Mouse (Mus musculus) lung, adult 18-20 months (tissue): ENCODE data around the gene Cpm.

Experiments
- DNase-seq, 2 experiments: peaks; one replicate each; pipeline ENCODE4 v3.0.0; 2022; ENCODE audit warnings: mixed read lengths in 2 of 2

The Cpm gene

DNA sequence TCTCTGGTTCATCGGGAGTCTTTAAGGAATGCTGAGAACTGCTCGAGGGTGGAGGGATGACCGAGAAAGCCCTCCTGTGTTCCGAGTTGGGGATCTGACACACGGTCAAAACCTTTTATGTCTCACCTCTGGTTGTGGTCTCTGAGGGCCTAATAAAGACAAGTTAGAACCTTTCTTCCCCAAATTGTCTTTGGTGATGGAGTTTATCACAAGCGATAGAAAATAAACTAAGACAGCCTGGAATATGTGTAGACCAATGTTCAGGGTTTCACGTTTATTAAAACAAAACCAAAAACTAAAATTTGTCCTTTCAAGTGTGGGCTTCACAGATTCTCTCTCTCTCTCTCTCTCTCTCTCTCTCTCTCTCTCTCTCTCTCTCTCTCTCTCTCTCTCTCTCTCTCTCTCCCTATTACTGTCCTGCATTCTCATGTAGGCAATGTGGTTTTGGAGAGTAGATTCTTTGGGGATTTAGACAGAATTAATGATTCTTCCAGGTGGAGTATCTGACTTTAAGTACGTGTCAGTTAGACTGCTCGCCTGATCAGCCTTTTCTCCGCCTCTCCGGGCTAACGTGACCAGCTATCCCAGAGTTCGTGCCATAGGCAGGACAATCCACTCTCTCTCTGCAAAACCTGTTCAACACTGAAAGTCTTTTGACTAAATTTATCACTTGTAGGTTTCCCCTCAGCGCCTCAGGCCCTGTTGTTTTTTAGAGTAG lies 35.1 kb downstream of the Cpm start:
- DNase-seq = no peak

DNA sequence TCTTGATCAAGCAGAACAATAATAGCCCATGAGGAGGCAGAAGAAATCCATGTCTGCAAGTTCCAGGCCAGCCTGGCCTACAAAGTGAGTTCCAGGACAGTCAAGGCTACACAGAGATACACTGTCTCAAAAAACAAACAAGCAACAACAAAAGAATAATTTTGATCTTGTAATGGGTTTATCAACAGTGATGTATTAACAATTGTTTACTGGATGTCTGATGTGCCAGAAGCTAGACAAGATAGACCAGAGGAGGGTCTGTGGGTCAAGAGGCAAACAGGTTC lies 35.6 kb downstream of the Cpm start:
- DNase-seq = no peak

DNA sequence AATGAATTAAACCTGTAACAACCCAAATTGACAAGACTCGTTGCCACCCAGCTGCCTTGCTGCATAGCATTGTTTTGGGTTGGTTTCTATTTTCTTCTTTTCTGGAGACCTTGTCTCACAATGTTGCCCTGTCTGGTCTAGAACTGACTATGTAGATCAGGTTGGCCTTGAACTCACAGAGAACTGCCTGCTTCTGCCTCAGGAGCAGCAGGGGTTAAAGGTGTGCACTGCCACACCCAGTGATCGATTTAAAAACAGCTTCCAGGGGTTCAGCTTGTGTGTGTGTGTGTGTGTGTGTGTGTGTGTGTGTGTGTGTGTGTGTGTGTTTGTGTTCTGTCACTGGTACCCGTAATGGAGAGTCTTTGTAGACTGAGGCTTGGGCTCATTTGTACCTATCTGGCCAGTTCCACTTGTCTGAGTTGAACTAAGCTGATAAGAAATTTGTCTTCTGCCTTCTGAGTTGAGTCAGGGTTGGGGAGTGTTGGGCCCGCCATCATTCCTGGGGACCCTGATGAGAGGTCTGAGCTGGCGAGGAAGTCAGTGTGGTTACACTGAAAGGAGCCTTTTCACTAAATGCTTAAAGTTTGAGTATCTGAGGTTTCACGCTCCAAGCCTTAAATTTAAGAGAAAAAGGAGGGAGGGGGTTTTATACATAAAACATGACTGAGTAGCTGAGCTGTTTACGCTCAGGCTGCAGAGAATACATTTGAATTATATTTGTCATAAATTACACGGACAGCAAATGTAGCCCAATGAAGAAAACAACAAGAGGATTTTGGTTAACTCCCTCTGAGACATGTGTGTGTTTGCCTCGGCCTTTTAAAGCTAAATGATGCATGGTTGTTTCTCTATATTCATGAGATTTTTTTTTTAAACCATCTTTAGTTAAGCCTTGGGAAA lies 36.3 kb downstream of the Cpm start:
- DNase-seq = no peak

DNA sequence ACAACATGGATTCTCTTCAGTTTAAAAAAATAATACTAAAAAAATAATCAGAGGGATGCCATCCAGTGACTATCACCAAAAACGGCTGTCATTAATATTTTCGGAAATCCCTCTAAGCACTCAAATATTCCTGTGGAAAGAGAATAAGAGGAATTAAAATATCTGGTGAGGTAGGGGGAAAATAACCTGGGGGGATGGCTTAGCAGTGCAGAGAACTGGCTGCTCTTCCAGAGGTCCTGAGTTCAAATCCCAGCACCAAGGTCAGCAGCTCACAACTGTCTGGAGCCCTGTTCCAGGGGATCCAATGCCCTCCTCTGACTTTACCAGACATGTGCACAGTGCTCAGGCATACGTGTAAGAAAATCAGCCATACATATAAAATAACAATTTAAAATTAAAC lies 37.1 kb downstream of the Cpm start:
- DNase-seq = no peak

DNA sequence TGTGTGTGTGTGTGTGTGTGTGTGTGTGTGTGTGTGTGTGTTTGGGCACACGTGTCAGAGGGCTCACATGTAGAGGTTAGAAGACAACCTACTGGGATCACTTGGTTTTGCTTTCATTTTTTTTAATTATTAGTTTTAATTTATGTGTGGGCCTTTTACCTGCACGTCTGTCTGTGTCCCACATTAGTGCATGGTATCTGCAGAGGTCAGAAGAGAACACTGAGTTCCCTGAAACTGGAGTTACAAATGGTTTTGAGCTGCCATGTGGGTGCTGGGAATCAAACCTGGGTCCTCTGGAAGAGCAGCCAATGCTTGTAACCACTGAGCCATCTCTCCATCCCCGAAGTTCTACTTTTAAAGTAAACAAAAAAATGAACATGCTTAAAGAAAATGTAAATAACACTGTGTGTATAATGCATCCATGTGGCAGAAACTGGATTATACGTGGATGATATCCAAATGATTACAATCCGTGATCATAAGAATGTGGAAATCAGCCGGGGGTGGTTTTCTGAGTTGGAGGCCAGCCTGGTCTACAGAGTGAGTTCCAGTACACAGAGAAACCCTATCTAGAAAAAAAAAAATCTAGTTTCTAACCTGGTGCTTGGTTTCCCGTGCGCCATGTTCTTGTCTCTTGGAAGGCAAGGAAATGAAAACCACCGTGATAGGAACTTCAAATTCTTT lies 37.8 kb downstream of the Cpm start:
- no peak for DNase-seq

DNA sequence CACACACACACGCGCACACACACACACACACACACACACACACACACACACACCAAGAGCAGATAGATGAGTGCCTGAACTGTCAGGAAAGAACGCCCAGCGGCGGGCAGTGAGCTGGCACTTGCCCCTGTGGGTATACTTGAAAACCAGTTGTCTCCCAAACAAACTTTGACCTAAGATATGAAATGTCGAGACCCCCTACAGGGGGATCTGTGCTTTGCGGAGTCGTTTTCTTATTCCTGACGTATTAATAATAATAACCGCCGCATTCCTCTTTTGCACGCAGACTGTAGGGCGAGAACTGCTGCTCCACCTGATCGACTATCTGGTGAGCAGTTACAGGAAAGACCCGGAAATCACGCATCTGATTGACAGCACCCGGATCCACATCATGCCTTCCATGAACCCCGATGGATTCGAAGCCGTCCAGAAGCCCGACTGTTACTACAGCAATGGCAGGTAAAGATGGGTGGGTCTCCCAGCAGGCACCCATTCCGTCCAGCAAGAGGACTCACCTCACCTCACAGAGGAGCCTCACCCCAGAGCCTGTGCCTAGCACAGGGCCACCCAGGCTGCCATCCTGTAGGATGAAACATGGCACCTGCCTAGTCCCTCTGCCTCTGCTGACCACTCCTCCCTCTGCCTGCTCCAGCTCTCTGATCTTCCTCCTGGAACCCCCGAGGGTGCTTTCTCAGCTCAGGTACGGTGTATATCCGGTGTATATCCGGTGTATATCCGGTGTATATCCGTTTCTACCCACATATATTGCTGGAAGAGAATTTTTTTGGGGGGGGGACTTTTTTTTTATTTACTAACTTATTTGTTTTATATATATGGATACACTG lies 38.6 kb downstream of the Cpm start:
- no peak for DNase-seq

DNA sequence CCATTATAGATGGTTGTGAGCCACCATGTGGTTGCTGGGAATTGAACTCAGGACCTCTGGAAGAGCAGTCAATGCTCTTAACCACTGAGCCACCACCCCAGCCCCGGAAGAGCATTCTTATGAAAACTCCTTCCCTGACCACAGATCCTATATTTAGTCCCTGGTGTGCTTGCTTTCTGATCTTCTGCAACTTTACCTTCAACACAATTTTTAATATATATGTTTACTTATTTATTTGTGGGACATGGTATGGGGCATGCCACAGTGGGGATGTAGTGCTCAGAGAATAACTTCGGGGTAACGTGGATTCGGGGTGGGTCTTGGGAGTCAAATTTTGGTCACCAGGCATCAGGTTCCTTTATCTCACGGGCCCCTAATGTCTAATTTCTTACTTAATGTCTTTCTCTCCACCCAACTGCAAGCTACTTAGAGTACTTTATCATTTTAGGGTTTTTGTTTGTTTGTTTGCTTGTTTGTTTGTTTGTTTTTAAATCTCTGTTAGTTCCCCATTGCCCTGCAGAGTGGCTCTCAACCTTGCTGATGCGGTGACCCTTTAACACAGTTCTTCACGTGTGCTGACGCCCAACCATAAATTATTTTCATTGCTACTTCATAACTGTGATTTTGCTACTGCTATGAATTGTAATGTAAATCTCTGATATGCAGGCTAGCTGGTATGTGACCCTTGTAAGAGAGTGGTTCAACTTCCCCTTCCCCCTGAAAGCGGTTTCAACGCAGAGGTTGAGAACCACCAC lies 39.4 kb downstream of the Cpm start:
- DNase-seq = no peak

DNA sequence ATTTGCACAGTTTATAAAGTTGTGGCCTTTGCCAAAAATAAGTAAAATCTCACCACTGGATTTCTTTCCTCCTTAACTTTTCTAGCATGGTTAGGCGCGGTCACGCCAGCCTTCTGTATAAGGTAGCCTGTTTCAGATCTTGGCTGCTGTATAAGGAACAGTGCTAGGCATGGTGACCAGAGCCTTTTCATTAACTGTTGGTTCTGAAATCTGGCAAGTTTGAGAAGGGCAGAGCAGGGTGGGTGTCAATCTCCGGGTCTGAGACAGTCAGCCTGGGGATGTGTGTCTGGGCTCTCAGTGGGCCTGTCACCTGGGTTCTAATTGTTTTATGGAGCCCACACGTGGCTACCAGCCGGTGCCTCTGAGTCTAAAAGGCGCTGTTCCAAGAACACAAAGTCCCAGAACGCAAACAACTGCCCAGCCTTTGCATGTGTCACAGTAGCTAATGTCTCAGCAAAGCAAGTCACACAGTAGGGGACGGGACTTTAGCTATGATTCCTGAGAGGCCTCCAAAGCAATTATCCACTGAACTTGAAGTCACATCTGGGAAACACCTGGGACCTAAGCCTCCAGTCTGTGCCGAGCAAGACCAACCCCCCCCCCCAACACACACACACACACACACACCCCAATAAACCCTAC lies 40.3 kb downstream of the Cpm start:
- no peak for DNase-seq

DNA sequence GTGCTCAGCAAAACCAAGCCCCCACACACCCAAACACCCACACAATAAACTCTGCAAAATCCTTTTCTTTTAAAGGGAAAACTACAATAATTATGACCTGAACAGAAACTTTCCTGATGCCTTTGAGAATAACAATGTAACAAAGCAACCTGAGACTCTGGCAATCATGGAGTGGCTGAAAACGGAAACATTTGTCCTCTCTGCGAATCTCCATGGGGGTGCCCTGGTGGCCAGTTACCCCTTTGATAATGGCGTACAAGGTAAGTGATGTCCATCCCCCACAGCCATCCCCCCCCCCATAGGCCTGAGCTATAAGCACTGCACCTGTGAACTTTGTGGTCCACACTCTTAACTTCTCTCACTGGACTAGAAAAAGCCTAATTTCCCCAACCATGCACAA lies 40.8 kb downstream of the Cpm start:
- DNase-seq = no peak

DNA sequence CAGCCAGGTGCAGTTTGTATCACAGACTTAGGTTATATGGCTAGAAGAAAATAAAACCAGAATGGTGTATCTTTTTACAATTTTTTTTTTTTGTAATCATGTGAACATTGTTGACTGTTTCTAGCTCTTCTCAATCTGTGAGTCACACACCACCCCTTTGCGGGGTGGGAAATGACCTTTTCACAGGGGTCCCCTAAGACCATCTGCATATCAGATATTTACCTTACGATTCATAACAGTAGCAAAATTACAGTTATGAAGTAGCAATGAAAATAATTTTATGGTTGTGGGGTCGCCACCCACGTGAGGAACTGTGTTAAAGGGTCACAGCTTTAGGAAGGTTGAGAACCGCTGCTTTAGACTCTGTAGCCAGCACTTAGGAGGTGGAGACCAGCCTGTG lies 41.5 kb downstream of the Cpm start:
- no peak for DNase-seq

DNA sequence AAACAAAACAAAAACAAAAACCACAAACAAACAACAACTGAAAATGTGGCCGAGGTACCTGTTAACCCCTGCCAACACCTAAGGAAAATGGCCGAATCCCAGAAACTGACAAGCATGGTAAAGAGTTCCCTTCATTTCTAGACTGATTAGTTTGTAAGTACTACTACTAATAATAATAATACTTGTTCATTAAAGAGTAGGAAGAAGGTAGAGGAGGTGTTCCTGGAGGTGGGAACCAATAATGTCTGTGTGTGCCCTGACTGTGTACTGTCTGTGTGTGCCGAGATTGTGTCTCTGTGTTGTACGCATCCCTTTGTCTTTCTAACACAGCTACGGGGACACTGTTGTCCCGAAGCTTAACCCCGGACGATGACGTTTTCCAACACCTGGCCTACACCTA lies 42.0 kb downstream of the Cpm start:
- DNase-seq = no peak

DNA sequence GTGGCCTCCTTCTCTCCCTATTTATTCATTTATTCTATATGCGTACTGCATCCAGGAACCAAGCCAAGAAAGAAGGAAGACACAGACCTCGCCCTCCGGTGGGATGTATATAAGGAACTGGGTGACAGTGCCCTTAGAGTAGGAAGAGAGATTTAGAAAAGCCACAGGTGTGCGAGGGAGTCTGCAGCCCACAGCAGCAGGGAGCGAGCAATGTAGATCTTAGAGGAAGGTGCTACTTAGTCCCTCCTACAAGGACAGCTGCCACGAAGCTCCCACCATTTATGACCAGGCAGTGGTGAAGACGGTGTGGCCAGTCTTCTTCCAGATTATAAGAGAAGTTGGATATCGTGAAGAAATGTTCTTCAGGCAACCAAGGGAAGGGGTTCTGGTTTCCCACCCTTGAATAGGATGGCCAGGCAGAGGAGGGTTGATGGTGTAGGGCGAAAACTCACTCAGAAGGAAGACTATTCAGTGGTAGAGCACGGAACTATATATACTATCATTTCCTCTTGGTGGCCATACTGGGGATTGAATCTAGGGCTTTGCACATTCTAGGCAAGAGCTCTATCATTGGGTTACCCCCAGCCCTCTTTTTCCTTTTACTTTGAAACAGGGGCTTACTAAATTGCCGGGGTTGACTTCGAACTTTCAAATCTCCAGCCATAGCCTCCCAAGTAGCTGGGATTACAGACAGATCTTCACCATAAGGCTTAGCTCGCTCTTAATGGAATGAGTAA lies 42.8 kb downstream of the Cpm start:
- DNase-seq = no peak

DNA sequence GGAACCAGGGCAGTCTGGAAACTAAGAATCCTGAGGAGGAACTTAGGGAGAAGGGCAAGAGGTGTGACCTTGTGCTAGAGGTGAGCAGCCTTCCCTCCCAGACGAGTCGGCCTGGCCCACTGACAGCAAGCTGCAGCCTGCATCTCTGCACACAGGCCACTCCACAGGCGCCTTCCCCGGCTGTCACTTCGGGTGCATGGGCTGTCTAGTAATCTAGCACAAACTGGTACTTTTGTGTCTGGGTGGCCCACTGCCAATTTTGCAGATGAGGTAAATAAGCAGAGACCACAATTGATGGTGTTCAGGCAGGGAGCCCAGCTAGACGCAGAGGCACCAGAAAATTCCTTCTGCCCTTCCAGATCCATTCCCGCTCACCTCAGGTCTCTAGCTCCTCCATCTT lies 43.4 kb downstream of the Cpm start:
- no peak for DNase-seq

DNA sequence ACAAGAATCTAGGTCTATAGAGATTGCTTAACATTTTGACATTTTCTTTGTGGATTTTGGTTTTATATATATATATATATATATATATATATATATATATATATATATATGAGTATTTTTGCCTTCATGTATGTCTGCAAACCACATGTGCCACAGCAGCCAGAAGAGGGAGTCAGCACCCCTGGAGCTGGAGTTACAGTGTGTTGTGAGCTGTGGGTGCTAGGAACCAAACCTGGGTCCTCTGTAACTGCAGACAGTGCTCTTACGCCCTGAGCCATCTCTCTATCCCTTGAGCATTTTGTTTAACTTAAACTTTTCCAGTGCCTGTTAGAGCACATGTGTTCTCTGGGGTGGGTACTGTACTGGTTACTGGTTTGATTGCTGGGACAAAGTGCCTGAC lies 44.6 kb downstream of the Cpm start:
- DNase-seq = no peak

DNA sequence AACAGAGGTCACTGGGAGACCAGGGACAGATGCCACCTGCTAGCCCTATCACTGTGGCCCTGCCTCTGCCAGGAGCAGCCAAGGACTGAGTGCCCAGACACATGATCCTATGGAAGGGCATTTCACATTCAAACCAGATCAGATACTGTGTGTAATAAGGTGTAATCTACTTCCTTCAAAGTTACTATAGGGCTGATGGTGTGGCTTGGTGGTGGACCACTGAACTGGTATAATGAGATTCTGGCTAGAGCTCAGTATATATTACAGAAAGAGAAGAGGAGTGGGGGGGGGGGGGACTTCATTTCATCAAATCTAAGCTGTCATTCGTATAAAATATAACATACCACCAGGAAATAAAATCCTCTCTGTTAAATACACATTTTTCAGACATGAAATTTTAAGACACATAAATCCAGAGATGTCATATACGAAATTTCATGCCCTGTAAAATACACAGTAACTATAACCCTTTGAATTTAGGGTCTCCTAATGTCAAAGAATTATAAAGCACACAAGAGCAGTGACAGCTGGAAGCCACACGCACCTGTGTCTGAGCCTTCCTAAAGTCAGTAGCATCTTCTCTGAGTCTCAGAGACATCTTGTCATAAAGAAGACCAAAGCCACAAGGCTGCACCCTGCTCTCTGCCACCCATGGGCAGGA lies 45.2 kb downstream of the Cpm start:
- DNase-seq = no peak

DNA sequence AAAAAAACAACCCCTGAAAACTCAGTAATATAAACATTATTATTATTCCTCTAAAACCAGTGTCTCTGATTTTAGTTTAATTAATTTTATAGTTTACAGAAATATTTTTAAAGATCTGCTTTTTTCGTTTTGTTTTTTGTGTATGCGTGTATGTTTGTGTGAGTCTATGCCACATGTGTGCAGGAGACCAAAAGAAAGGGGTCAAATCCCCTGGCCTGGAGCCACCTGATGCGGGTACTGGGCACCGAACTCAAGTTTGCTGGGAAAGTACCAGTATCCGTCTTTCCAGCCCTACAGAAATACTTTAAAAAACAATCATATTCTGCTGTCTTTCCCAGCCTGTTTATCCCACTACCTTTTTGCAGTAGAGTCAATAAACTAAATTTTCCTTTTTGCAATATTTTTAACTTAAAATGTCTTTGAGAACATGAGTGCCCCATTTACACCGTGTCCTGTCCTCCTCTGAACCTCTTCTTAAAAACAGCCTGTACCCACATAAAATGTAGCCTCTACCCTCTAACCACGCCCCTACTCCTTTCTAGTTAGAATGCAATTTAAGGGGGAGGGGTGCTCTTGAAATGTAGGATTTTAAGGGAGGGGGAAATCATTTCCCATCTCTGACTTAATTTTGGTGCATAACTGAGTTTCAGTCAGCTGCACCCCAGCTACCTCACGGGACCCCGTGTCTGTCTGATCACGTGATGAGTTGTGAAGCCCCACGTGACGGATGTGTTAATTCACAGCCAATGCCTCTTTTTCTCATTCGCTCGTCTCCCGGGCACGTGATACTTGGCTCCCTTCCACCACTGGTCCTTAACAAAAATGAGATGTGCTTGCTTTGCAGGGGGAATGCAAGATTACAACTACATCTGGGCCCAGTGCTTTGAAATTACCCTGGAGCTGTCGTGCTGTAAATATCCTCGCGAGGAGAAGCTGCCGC lies 46.1 kb downstream of the Cpm start:
- DNase-seq = peak; percentile 38 to 44

DNA sequence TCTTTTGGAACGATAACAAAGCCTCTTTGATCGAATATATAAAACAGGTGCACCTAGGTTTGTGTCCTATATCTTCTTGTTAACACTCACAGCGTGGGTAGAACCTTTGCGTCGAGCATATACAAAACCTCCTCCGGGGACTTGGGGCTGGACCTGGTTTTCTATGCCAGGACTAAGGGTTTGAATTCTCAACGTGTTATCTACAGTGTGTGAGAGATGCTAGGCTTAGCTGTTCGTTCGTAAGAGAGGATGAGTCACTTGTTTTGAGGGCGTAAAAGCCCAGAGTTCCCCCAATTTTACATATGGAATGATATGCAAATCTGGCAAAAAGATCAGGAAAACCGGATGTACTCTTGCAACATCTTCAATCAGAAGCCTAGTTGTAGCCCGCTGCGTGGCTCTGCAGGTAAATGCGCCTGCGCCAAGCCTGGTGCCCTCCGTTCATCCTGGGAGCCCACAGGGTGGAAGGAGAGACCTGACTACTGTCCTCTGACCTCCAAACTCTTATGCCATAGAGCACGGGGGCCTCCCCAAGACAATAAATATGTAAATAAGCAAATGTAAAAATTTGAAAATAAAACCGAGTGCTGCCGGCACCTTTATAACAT lies 46.8 kb downstream of the Cpm start:
- no peak for DNase-seq

DNA sequence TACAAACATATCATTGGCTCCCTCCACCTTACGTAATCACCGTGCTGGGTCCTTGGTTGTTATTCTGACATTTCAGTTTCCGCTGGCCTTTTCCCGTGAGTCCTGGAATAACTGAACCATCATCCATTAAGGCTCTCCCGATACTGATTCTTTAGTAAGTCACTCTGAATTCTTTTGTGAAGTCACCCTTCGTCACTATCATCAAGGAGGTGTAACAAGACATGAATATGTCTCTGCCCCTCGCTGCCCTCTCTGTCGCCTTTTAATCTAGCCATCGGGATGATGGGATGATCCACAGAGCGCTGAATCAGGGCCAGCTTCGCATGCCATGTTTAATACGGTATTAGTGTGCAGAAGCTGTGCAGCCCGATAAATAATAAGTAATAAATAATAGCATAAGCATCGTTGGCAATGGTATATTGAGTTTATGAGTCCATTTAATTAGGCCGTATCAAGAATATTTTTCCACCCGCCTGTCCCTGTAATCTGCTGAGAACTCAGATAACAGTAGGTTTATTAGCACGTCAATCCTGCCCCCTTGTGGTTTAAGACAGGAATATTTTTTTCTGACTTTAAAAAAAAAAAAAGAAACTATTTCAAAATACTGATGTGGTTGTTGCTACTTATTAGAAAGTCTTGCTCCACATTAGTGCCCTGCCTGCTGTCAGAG lies 47.5 kb downstream of the Cpm start:
- DNase-seq = peak in 1 of 2 experiments; percentile 29
